ENCODE assay signal across 9 mouse cellular contexts in the genomic region with DNA sequence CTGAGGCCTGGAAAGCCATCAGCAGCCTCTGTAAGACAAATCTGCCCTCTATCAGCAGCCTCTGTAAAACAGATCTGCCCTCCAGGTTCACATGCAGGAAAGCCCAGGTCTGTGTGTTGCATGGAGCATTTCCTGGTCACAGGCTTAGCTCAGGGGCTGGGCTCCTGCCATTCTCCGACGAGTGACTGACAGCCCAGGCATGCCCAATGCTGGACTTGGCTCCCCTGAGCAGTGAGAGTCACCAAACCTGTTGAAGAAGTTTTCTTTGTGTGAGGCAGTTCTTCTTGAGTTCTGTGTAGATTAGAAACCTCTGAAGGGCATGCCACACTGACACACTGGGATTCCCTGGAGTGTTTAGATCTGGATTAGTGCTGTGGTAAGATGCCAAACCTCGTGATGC. TPM values are rescaled to one million over a fixed set of nuclear protein-coding genes. Genes with fewer than 3 reads are reported as not detected.
DNase-seq lines count a peak whose midpoint lies in the region; ATAC-seq and TF ChIP-seq lines count a peak whose summit lies in the region.
"Had no signal": no experiment of that assay in that cellular context is flagged by ENCODE, and none has a peak within 500 bp of the region (broad histone marks: within the 10 kb centered on the region; RNA-seq: fewer than 3 reads in every experiment).

No protein-coding gene starts in this region.

- no peaks in the 10 kb centered on the region for H3K9me3 ChIP-seq in heart, embryonic 11.5 days (replicated peaks; ENCODE audit: control insufficient read depth, low read length)
- H3K9me3 ChIP-seq in liver, embryonic 11.5 days (ENCODE audit: control insufficient read depth, low read length): no peaks in the 10 kb centered on the region
- H3K9me3 ChIP-seq in stomach, postnatal 0 days (ENCODE audit: control insufficient read depth, low read length): no peaks in the 10 kb centered on the region

- no peaks in the 10 kb centered on the region for H3K36me3 ChIP-seq in heart, embryonic 11.5 days (ENCODE audit: control insufficient read depth, insufficient read depth, low read length)
- H3K36me3 ChIP-seq in liver, embryonic 11.5 days (ENCODE audit: control insufficient read depth, insufficient read depth, low read length): no peaks in the 10 kb centered on the region
- H3K36me3 ChIP-seq in stomach, postnatal 0 days (ENCODE audit: control insufficient read depth, insufficient read depth, low read length): no peaks in the 10 kb centered on the region

- DNase-seq in heart, postnatal 25 days (ENCODE audit: low spot score): no peak
- peak; percentile 72 for DNase-seq in urinary bladder, postnatal 14 days (ENCODE audit: low spot score)
- no peak for DNase-seq in urinary bladder, postnatal 25 days (ENCODE audit: low spot score)
- no peak for DNase-seq in liver, embryonic 11.5 days (ENCODE audit: low spot score)
- DNase-seq in stomach, postnatal 0 days (ENCODE audit: low spot score): peak; percentile 86
- DNase-seq in ovary, postnatal 36 days (ENCODE audit: low spot score): no peak
- no peak for DNase-seq in gastrocnemius, adult 18-20 months (ENCODE audit: low spot score)
- DNase-seq: heart, postnatal 36 days had no signal

- intact Hi-C loops in heart, postnatal 25 days (cut with DNase I): no loop called here

- TF ChIP-seq CTCF in stomach, postnatal 0 days (IDR thresholded peaks at IDR 0.05; ENCODE audit: low read depth): 0 out of 2 replicates have a peak, but pooled peaks have one; percentile 25

- no peak for TF ChIP-seq EP300 in stomach, postnatal 0 days (optimal IDR thresholded peaks at IDR 0.05)

- H3K27me3 ChIP-seq in heart, embryonic 11.5 days (ENCODE audit: control insufficient read depth, insufficient read depth, low read length): no peaks in the 10 kb centered on the region
- no peaks in the 10 kb centered on the region for H3K27me3 ChIP-seq in liver, embryonic 11.5 days (replicated peaks; ENCODE audit: control insufficient read depth, insufficient read depth, low read length)
- no peaks in the 10 kb centered on the region for H3K27me3 ChIP-seq in stomach, postnatal 0 days (ENCODE audit: control insufficient read depth, insufficient read depth, low read length)

- H3K27ac ChIP-seq in heart, embryonic 11.5 days (ENCODE audit: low read depth, low read length): 0 out of 2 replicates have a peak overlapping the region, but pooled peaks have one; percentile 41
- peak overlapping the region; percentile 3 for H3K27ac ChIP-seq in liver, embryonic 11.5 days (ENCODE audit: low read depth, low read length)
- H3K27ac ChIP-seq in stomach, postnatal 0 days (replicated peaks): peak overlapping the region; percentile 80

- 40% methylated on average over 3 of the region's 3 CpGs for WGBS in heart, embryonic 11.5 days (ENCODE audit: insufficient replicate concordance)
- 51% methylated on average over 3 of the region's 3 CpGs for WGBS in liver, embryonic 11.5 days
- WGBS in stomach, postnatal 0 days: 20% methylated on average over 3 of the region's 3 CpGs

- peaks cover 15% of the 10 kb centered on the region for H3K4me1 ChIP-seq in heart, embryonic 11.5 days (ENCODE audit: control insufficient read depth, insufficient read depth, low read length)
- H3K4me1 ChIP-seq in liver, embryonic 11.5 days (replicated peaks; ENCODE audit: control insufficient read depth, insufficient read depth, low read length): peaks cover 50% of the 10 kb centered on the region
- H3K4me1 ChIP-seq in stomach, postnatal 0 days (replicated peaks; ENCODE audit: control insufficient read depth, insufficient read depth): no peaks in the 10 kb centered on the region

- H3K4me3 ChIP-seq in heart, embryonic 11.5 days (ENCODE audit: low read depth, low read length): no peak overlapping the region
- no peak overlapping the region for H3K4me3 ChIP-seq in liver, embryonic 11.5 days (ENCODE audit: low read depth, low read length)
- H3K4me3 ChIP-seq in stomach, postnatal 0 days (ENCODE audit: low read depth, low read length): no peak overlapping the region

- H3K4me2 ChIP-seq in heart, embryonic 11.5 days: no peak overlapping the region
- H3K4me2 ChIP-seq in liver, embryonic 11.5 days: no peak overlapping the region
- H3K4me2 ChIP-seq in stomach, postnatal 0 days (replicated peaks; ENCODE audit: low read depth): no peak overlapping the region

- ATAC-seq in heart, embryonic 11.5 days (replicated peaks; ENCODE audit: insufficient number of reproducible peaks, low FRiP score, low TSS enrichment): no peak
- no peak for ATAC-seq in liver, embryonic 11.5 days (replicated peaks; ENCODE audit: low FRiP score)
- ATAC-seq in stomach, postnatal 0 days (ENCODE audit: low FRiP score, low TSS enrichment): peak; percentile 91

- H3K9ac ChIP-seq in heart, embryonic 11.5 days (ENCODE audit: low read depth, low read length): 0 out of 2 replicates have a peak overlapping the region, but pooled peaks have one; percentile 34
- no peak overlapping the region; the same call in 1 of the 2 replicates for H3K9ac ChIP-seq in liver, embryonic 11.5 days (ENCODE audit: low read depth, low read length)
- no peak overlapping the region for H3K9ac ChIP-seq in stomach, postnatal 0 days (ENCODE audit: low read length)

RNA-seq across cellular contexts. Expression of a gene that starts 57.3 kb away (rescaled TPM):
- polyA plus RNA-seq in heart, embryonic 11.5 days (2014; fragmentation: Nextera tagmentation; extraction: Ambion mirVana): 23.6 and 27.1 TPM in 2 replicates
- total RNA-seq in heart, postnatal 25 days (2021): 100 to 1,000 TPM; 105 to 107 TPM
- polyA plus RNA-seq in liver, embryonic 11.5 days (2014; fragmentation: Nextera tagmentation; extraction: Ambion mirVana): 18.9 and 21.8 TPM in 2 replicates
- polyA plus RNA-seq in stomach, postnatal 0 days (2015; fragmentation: Nextera tagmentation; extraction: Ambion mirVana): 35.3 and 40.5 TPM in 2 replicates
- 10 to 100 TPM; 57.7 to 78.8 TPM for total RNA-seq in gastrocnemius, adult 18-20 months (2021)

Comparison
In these comparisons a context has a peak if more than half of its experiments do, and no peak if none do; other contexts are left out.
1. DNase-seq: peak in urinary bladder, postnatal 14 days (single experiment) and stomach, postnatal 0 days (single experiment); none in heart, postnatal 25 days (single experiment), urinary bladder, postnatal 25 days (single experiment), liver, embryonic 11.5 days (single experiment), ovary, postnatal 36 days (single experiment) and gastrocnemius, adult 18-20 months (single experiment).
2. H3K27ac ChIP-seq: peak in every context shown above with its lines; median percentile 80 in stomach, postnatal 0 days; 41 in heart, embryonic 11.5 days; 3 in liver, embryonic 11.5 days.